Mouse (Mus musculus) urinary bladder, postnatal 4 days (tissue): ENCODE measurements around the gene Gm13539.
A peak's percentile ranks its signal among the peaks of the same experiment; 100 is the strongest.
"Not testable (repeated sequence)": the region's sequence is repeated elsewhere in the genome, so short reads cannot be mapped to it uniquely, and the experiment has no call there.

ENCODE experiments used
- DNase-seq, 2 experiments: peaks; one replicate each; pipeline ENCODE4 v3.0.0; 2021 to 2022; ENCODE audit warnings: low spot score in 2 of 2

Gm13539 gene

DNA sequence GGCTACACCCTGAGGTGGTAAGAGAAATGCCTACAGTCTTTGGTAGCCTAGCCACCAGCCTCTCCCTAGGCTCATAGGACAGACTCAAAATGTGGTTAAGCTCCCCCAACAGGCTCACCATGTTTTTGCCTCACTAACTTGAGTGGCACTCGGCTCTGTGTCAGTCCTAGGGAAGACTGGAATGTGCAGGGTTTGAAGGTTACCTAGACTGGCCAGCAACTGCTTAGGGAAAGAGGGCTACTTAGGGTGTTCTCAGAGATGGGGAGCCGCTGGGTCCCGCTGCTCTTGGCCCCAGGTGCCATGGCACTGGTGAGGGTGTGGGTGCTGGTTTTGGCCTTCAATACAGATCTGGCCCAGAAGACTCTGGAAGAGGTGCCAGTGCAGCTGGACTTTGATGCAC lies at the start of gene Gm13539:
Gene Gm13539, plus strand, starts transcription at position 301 of the 400 bp plus-strand sequence.
- no peak for DNase-seq

GRCm38 (mm10) chr2:25733199-25733930 lies 48.7 kb upstream of the Gm13539 start:
- DNase-seq = no peak

DNA sequence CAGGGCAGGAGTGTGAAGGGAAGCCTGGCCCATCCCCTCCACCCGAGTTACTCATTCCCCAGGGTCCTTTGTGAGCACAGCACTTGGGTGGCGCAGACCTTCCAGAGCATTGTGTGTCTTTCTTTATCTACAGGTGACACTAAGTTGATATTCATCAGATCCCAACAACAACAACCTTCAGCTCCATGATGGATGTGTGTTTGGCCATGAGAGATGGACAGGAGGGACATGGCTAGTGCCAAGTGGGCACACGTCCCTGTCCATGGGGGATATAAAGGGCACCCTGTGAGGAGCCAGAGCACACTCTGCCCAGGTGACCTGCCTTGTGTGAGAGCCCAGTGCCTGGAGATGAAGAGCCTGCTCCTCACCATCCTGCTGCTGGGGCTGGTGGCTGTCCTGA lies 45.3 kb upstream of the Gm13539 start, which contains the start of gene Obp2b:
Gene Obp2b, plus strand, starts transcription at position 301 of the 400 bp plus-strand sequence.
- not testable (repeated sequence) for DNase-seq

GRCm38 (mm10) chr2:25741671-25742070 lies 40.4 kb upstream of the Gm13539 start:
- DNase-seq = no peak

DNA sequence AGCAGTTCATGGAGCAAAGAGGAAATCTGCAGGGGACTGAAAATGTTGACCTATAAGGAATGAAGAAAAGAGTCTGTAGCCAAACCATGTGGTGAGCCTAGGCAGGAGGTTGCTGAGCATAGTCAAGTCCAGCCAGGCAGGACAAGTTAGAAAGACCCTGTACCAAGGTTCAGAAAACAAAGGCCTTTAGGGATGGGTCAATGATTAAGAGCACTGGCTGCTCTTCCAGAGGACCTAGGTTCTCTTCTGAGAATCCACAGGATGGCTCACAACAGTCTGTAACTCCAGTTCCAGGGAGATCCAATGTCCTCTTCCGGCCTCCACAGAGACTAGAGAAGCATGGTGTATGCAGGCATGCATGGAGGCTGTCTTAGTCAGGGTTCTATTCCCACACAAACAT lies 27.9 kb upstream of the Gm13539 start:
- peak in 1 of 2 experiments; percentile 25 for DNase-seq

DNA sequence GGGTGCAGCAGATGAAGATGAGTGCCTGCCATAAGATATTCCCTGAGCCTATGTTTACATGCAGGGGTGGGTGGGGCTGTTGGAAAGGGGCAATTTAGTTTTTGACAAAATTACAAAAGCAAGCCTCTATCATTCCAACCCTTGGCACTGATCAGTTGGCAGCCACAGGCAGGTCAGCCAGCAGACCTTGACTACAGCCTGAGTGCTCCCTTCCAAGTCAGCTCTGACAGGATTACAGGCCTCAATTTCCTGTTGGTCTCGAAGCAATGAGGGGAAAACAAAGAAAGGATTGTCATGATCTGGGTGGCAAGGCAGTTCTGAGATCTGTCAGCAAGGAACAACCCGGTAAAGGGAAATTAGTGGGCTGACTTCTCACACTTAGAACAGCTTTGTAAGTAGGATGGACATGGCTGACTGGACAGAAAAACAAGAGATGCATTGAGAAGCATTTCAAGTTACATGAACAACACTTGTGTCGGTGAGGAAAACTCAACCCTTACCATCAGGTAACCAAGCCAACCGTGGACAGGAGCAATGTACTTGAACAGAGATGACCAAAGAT lies 23.9 kb upstream of the Gm13539 start:
- peak in 1 of 2 experiments; percentile 23 for DNase-seq

DNA sequence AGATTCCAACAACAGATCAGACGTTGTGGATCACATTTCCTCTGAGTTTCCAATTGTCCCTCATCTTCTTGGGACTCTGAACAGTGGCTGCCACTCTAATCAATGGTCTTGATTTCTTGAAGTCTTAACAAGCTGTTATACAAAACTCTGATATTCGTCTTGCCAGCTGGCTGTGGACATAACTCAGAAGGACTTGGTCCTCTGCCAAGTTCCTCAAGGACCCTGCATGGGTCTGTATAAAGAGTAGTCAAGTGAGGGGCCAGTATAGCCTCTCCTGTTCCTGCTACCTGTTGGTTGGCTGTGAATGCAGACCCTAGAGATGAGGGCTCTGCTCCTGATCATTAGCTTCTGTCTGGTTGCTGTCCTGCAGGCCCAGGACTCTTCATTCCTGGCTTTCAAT lies 16.8 kb upstream of the Gm13539 start, which contains the start of gene Lcn3:
Gene Lcn3, plus strand, starts transcription at position 301 of the 400 bp plus-strand sequence.
- DNase-seq = peak in 1 of 2 experiments; percentile 38

DNA sequence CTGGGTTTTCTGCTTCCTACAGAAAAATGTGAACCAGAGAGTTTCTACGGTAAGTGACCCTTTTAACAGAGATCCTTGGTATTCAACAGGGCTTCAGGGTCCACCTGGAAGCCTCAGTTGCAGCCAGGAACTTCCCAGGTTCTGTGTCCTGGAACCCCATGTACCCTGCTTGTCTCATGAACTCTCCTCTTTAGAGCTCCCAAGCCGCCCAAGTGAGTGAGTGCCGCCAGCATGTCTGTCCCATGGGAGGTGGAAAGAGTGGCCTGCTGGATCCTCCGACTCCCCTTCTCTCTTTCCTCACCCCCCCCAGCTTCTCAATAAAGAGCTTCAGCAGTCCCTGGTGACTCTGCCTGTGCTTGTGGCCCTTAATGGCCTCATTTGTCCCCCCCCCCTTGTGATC lies 14.3 kb upstream of the Gm13539 start:
- peak in 1 of 2 experiments; percentile 56 for DNase-seq

- no peak for DNase-seq
Observed at GRCm38 (mm10) chr2:25773507-25773906, 8.6 kb upstream of the Gm13539 start.

GRCm38 (mm10) chr2:25774640-25775039 lies 7.4 kb upstream of the Gm13539 start:
- no peak for DNase-seq

DNA sequence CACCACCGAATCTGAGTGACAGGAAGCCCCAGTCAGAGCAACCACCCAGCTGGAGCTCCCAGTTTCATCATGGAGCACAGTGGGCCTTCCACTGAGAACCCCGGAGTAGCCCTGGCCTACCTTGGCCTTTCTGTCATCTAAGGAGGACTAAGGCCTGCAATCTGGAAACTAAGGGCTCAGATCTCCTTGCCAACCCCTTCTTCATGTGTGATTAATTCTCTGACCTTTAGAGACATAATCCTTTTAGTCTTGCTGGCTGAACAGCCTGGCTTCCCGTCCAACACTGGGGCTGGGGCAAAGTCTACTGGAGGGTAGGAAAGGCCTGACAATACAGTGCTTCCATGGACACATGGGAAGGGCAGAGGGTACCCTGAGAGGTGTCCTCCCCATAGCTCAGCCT lies 6.1 kb upstream of the Gm13539 start:
- no peak for DNase-seq

GRCm38 (mm10) chr2:25776717-25777116 lies 5.3 kb upstream of the Gm13539 start, which contains the start of gene Lcn11:
Lcn11 (plus strand) TSS chr2:25777017.
- DNase-seq = no peak

GRCm38 (mm10) chr2:25779076-25779475 lies 3.0 kb upstream of the Gm13539 start:
- no peak for DNase-seq

- no peak for DNase-seq
Observed at GRCm38 (mm10) chr2:25780921-25781320, 1.1 kb upstream of the Gm13539 start.

GRCm38 (mm10) chr2:25785573-25786322 lies 3.7 kb downstream of the Gm13539 start:
- DNase-seq = no peak

DNA sequence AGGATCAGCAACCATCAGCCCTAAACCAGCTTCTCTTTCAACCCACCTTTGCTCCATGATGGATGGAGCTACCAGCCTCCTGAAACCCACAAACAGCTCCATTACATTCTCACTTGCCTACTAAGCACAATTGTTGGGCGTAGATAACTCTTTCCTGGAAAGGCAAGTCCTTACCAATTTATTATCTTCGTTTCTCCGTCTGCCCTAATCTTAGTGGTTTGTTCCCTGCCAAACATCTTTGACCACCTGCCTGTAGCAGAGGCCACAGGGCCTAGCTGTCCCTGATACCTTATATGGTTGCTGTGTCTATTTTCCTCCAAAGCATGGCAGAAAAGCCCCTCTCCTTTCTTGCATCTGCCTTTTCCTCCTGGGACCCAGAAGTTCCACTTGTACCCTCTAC lies 7.0 kb downstream of the Gm13539 start:
- DNase-seq = peak in 1 of 2 experiments; percentile 1

DNA sequence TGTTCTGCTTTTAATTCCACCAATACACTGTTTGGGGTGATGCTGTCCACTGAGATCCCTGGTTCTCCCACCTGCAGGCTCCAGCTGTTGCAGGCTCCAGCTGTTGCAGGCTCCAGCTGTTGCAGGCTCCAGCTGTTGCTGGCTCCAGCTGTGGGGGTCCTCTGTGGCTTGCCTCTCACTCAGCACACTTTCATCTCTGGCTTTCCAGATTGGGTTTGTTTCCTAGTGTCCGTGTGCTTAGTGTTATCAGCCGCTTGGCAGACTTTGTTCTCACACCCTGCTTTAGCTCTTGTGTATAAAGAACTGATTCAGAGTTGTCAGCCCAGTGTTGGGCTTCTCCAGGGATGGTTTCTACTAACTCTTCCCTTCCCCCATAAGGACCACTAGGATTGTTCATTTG lies 15.6 kb downstream of the Gm13539 start:
- DNase-seq = no peak

DNA sequence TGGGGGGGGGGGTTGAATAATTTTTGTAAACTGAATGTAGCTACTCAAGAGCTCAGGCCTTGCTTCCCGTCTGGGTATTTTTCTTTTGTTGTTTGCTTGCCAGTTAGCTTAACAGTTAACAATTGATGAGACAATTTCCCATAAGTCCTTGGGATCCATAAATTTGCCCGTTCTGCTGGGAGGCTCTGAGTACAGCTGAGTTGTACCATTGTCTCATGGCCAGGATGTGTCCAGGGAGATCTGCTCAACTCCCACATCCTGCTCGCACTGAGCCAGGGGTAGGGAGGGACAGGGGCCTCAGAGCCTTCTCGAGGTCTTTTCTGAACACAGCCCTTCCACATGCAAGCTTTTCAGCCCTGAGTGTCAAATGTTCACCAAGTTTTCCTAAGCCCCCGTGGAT lies 16.0 kb downstream of the Gm13539 start:
- DNase-seq = no peak

DNA sequence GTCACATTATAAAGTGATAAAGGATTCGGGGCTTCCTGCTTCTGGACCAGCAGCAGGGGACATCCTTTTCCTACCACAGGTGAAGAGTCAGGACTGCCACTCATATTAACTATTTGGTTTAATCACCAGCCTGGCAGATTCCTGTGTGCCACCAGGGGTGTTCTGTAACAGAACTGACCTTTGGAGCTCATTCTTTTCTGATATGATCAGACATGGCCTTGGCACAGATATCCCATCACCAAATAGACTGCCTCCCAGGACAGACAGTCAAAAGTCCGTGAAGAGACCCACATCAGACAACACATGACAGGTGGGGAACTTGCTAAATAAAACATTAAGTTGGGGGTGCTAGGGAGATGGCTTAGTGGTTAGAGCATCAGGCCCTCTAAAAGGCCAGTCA lies 29.7 kb downstream of the Gm13539 start:
- DNase-seq = no peak

DNA sequence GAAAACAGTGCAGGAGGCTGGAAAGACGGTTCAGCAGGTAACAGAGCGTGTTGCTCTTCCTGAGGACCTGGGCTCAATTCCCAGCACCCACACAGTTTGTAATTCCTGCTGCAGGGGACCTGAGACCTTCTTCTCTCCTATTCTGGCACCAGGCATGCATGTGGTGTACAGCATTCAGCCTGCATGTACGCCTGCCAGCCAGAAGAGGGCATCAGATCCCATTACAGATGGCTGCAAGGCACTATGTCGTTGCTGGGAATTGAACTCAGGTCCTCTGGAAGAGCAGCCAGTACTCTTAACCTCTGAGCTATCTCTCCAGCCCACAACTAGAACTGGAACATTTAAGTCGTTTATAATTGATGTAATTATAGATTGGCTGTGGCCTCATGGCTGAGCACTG lies 31.3 kb downstream of the Gm13539 start:
- DNase-seq = no peak

DNA sequence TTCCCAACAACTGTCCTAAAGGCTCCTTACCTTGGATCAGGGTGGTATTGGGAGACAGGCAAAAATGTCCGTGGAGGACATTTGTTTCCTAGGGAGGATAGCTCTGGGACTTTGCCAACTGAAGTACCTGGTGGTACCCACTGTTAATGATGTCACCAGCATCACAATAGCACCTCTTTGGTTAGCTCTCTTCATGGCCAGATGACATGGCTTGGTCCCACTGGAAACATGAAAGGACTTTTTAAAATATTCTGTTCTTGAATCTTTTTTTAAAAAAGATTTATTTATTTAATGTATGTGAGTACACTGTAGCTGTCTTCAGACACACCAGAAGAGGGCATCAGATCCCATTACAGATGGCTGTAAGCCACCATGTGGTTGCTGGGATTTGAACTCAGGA lies 33.7 kb downstream of the Gm13539 start, which contains the start of gene Glt6d1:
Gene Glt6d1, minus strand, starts transcription at position 101 of the 400 bp plus-strand sequence.
- DNase-seq = peak in 1 of 2 experiments; percentile 6

GRCm38 (mm10) chr2:25822806-25823205 lies 40.7 kb downstream of the Gm13539 start, which contains the start of gene Lcn9:
Lcn9 (plus strand) TSS chr2:25823153.
- DNase-seq = peak in 1 of 2 experiments; percentile 46
